Mouse (Mus musculus) neural tube, embryonic 13.5 days (tissue): ENCODE results near the gene Ccnq. TPM values are rescaled to one million over a fixed set of nuclear protein-coding genes. Genes with fewer than 3 reads are reported as not detected.

ENCODE experiments used
- ATAC-seq: fragments of 200-750 bp; cut with Nextera tagmentation; 2 replicates; pipeline ENCODE4 v1.8.0; 2017; ENCODE audit warnings: low read depth, mild to moderate bottlenecking, moderate TSS enrichment, moderate library complexity
- H3K27ac ChIP-seq: fragments of 300-500 bp; sonication (generic); replicated peaks from 2 replicates; pipeline ENCODE4 v1.5.1; 2015; ENCODE audit warnings: moderate library complexity, mild to moderate bottlenecking, inconsistent platforms
- H3K27me3 ChIP-seq: fragments of 300-500 bp; sonication (generic); 2 replicates; pipeline ENCODE4 v1.6.1; 2015; ENCODE audit warnings: mild to moderate bottlenecking, inconsistent platforms
- H3K36me3 ChIP-seq: fragments of 300-500 bp; sonication (generic); 2 replicates; pipeline ENCODE4 v1.6.1; 2015; ENCODE audit warnings: mild to moderate bottlenecking, inconsistent platforms
- H3K4me1 ChIP-seq: fragments of 300-500 bp; sonication (generic); replicated peaks from 2 replicates; pipeline ENCODE4 v1.6.1; 2015; ENCODE audit warnings: inconsistent platforms
- H3K4me2 ChIP-seq: fragments of 300-500 bp; sonication (generic); 2 replicates; pipeline ENCODE4 v1.6.1; 2015; ENCODE audit warnings: inconsistent platforms, mild to moderate bottlenecking, moderate library complexity
- H3K4me3 ChIP-seq: fragments of 300-500 bp; sonication (generic); 2 replicates; pipeline ENCODE4 v1.5.1; 2015; ENCODE audit warnings: mild to moderate bottlenecking, inconsistent platforms
- H3K9ac ChIP-seq: fragments of 300-500 bp; sonication (generic); 2 replicates; pipeline ENCODE4 v1.6.1; 2015; ENCODE audit warnings: moderate library complexity, mild to moderate bottlenecking, inconsistent platforms
- H3K9me3 ChIP-seq: fragments of 300-500 bp; sonication (generic); 2 replicates; pipeline ENCODE4 v1.6.1; 2016; ENCODE audit warnings: inconsistent platforms
- WGBS: fragments of 180-500 bp; shearing (Covaris S2); methylation state at CpG from one replicate; pipeline ENCODE4 v1.1.7; 2015; 5-methylcytosine and 5-hydroxymethylcytosine counted together
- microRNA-seq: library from miRNA; unstranded; fragments of <30 nt; microRNA quantifications from one replicate; pipeline ENCODE4, GENCODE M21; 2016
- polyA plus RNA-seq: library from polyadenylated mRNA; unstranded; fragments of >200 nt; fragmentation: Nextera tagmentation; extraction: Ambion mirVana; gene quantifications from 2 replicates; pipeline ENCODE4 v1.2.1, GENCODE M21; 2015

Ccnq gene
- polyA plus RNA-seq, 1 experiment from 2014 or later, result 33.3 TPM

DNA sequence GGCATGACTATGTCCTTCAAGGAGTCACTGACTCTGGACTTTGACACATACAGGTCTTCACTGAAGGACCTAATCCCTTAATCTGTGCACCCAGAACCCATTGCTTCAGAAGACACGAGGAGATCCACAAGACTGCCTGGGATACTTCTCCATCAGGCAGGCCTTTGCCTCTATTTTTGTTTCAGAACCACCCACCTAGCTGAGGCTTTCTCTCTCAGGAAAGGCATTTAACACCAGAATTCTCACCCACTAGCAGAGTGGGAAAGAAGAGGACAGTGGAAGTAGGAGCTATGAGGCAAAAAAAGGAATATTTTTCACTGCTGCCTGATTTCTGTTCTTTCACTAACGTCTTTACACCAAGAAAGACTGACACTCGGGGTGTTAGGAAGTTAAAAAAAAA, 25.2 kb downstream of the Ccnq start:
- no peak overlapping the region for H3K4me3 ChIP-seq
- no peak for ATAC-seq
- no peaks in the 10 kb centered on the region for H3K36me3 ChIP-seq
- no peaks in the 10 kb centered on the region for H3K4me1 ChIP-seq
- WGBS, result 81% methylated on average over 3 of the region's 3 CpGs
- H3K27me3 ChIP-seq, result no peaks in the 10 kb centered on the region
- no peak overlapping the region for H3K4me2 ChIP-seq
- no peak overlapping the region for H3K27ac ChIP-seq
- no peak overlapping the region for H3K9ac ChIP-seq
- no peaks in the 10 kb centered on the region for H3K9me3 ChIP-seq

DNA sequence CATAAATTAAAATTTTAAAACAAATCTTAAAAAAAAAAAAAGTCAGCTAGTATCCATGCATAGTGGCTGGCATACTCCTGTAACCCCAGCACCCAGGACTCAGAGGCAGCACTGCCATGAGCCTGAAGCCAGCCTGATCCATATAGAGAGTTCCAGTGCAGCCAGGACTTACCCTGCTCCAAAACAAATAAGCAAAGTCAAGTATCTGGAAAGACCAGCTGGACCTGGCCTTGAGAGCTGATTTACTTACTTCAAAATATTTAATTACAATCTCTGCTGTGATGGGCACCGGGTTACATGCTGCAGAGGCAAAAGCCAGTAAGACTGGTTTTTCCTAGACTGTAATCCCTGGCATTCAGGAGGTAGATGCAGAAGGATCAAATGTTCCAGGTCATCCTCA, 26.7 kb downstream of the Ccnq start:
- Histone ChIP-seq H3K4me2 (no peak overlapping the region), H3K9ac (no peak overlapping the region), H3K4me3 (no peak overlapping the region), H3K27me3 (no peaks in the 10 kb centered on the region), H3K27ac (no peak overlapping the region), H3K9me3 (no peaks in the 10 kb centered on the region), H3K4me1 (no peaks in the 10 kb centered on the region), H3K36me3 (no peaks in the 10 kb centered on the region)
- WGBS, result 100% methylated on average over 1 of the region's 1 CpGs
- ATAC-seq, result no peak

DNA sequence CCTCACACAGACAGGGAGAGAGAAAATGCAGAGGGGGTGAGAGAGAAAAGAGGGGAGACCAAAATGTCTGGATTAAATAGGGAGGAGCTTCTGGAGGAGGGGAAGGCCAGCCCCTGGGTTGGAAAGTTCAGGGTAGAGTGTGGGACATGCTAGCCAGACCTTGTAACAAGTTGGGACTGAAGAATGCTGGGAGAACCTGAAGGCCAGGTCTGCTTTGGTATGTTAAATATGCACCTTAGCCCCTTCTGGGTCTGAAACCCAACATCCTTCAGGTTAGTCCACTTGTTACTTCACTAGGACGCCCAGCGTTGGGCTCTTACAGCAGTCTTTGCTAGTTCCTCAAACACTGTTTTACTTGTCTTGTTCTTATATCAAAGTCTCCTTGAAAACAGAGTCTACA, 30.1 kb downstream of the Ccnq start:
- Histone ChIP-seq H3K4me3 (no peak overlapping the region), H3K27ac (no peak overlapping the region), H3K27me3 (no peaks in the 10 kb centered on the region), H3K9ac (no peak overlapping the region), H3K4me2 (no peak overlapping the region), H3K9me3 (no peaks in the 10 kb centered on the region), H3K4me1 (no peaks in the 10 kb centered on the region), H3K36me3 (no peaks in the 10 kb centered on the region)
- ATAC-seq, result no peak
- 95% methylated on average over 2 of the region's 2 CpGs for WGBS

DNA sequence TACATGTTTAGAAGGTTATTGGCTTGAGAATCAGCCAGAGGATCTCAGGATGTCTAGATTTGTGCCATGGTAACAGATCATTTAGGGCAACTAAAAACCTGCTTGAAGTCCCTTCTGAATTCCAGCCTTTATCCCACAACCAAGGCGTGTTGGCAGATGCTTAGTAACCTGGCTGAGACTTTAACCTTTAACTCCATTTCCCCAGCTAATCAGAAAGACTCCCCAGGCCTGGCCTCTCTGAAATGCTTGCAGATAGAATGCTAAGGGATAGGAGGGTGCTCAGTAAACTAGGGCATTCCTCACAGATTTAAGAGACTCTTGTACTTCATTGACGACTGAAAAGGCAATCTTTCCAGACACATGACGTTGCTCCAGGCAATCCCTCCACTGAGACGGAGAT, 33.9 kb downstream of the Ccnq start:
- Histone ChIP-seq H3K4me2 (no peak overlapping the region), H3K36me3 (no peaks in the 10 kb centered on the region), H3K4me1 (no peaks in the 10 kb centered on the region), H3K27me3 (no peaks in the 10 kb centered on the region), H3K4me3 (no peak overlapping the region), H3K9me3 (no peaks in the 10 kb centered on the region), H3K27ac (no peak overlapping the region), H3K9ac (no peak overlapping the region)
- 59% methylated on average over 4 of the region's 4 CpGs for WGBS
- no peak for ATAC-seq

DNA sequence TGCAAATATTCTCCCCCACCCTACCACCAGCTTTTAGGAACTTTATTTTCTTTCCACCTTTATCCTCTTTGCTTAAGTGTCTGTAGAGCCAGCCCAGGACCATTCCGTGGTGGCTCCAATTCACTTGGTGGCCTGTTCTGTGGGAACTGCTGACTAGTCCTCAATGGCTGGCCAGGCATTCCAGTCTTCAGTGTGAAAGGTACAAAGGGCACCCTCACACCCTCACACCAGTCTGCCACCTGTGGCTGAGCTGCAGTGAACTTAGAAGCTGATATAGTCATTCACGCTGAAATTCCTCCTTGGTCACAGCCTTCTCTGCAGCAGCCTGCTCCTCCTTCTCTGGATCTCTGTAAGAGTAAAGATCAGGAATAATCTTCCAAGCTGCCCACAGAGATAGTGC, 42.9 kb downstream of the Ccnq start:
- Histone ChIP-seq H3K36me3 (no peaks in the 10 kb centered on the region), H3K9me3 (no peaks in the 10 kb centered on the region), H3K9ac (no peak overlapping the region), H3K27ac (no peak overlapping the region), H3K27me3 (no peaks in the 10 kb centered on the region), H3K4me2 (no peak overlapping the region), H3K4me3 (no peak overlapping the region), H3K4me1 (no peaks in the 10 kb centered on the region)
- 90% methylated on average over 2 of the region's 2 CpGs for WGBS
- ATAC-seq, result no peak

DNA sequence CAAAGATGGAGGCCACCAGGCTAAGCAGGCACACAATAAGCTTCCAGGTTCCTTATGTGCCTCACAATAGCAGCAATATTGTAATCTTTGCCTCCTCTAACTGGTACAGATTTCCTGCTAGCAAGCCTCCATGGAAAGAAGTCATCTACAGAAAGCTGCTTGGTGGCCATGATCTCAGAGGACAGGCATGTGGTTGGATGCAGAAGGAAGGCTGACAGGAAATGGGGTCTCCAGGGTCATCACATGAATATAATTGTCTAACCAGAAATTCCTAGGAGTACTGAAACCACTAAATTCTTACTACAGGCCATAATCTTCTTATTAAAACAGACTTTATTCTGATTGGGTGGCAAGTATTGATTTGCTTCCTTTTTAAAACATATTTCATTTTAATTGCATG, 45.5 kb downstream of the Ccnq start:
- no peaks in the 10 kb centered on the region for H3K27me3 ChIP-seq
- no peak overlapping the region for H3K4me2 ChIP-seq
- no peak overlapping the region for H3K4me3 ChIP-seq
- ATAC-seq, result no peak
- no peak overlapping the region for H3K9ac ChIP-seq
- H3K36me3 ChIP-seq, result no peaks in the 10 kb centered on the region
- H3K4me1 ChIP-seq, result no peaks in the 10 kb centered on the region
- H3K27ac ChIP-seq, result no peak overlapping the region
- no peaks in the 10 kb centered on the region for H3K9me3 ChIP-seq

DNA sequence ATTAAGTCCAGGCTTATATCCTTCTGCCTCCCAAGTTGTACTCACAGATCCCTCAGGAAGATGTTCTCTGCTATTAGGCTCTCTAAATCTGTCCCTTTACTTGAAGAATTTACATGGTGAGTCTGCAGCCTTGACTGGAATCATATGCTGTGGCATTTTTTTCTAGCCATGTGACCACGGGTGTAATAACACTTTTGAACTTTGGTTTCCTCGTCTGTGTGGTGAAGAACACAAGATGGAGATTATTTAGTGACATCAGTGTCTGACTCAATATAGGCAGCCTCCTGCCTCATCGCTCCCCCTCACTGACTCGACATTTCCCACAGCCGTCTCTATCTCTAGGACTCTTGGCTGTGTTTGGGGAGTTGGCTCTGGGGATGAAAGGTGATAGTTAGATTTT, 48.4 kb downstream of the Ccnq start:
- no peak for ATAC-seq
- no peaks in the 10 kb centered on the region for H3K27me3 ChIP-seq
- no peaks in the 10 kb centered on the region for H3K9me3 ChIP-seq
- H3K36me3 ChIP-seq, result no peaks in the 10 kb centered on the region
- H3K4me3 ChIP-seq, result no peak overlapping the region
- H3K4me2 ChIP-seq, result no peak overlapping the region
- 81% methylated on average over 5 of the region's 5 CpGs for WGBS
- no peak overlapping the region for H3K27ac ChIP-seq
- H3K9ac ChIP-seq, result no peak overlapping the region
- H3K4me1 ChIP-seq, result no peaks in the 10 kb centered on the region

DNA sequence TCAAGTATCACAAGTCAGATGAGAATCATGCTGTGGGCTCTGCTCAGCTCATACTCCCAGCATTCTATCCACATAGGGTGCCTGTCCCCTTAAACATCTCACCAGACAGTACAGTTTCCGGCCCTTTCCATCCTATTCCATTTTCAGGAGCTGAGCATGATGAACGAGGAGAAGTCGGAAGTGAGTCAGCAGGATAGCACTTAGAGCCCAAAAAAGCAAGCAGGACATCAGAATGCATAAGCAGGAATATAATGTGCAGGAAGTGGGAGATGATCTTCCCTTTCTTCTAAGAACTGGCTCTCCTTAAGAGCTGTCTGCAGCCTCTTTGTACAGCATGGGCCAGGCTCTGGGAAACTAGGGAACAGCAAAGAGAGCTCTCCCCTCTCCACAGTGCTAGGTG, 49.2 kb downstream of the Ccnq start:
- 75% methylated on average over 3 of the region's 3 CpGs for WGBS
- ATAC-seq, result no peak
- no peak overlapping the region for H3K27ac ChIP-seq

More for the DNA sequence above, 49.2 kb downstream of the Ccnq start:
- Histone ChIP-seq H3K9me3 (no peaks in the 10 kb centered on the region), H3K4me2 (no peak overlapping the region), H3K27me3 (no peaks in the 10 kb centered on the region), H3K36me3 (no peaks in the 10 kb centered on the region), H3K4me1 (no peaks in the 10 kb centered on the region), H3K4me3 (no peak overlapping the region), H3K9ac (no peak overlapping the region)

Small RNA genes lying within 50 kb of the gene (microRNA-seq; reads per million reads assigned to microRNA genes)
- gene Gm23840, result not detected

Other genes starting within 250 kb of the Ccnq start
- 0.15 TPM in 1 of 2 replicates, not detected in the other for gene Sebox, start 248.3 kb downstream of the Ccnq start, polyA plus RNA-seq
- 92.7 and 101 TPM in 2 replicates for gene Tmem199, start 239.6 kb downstream of the Ccnq start, polyA plus RNA-seq
- 178 and 191 TPM in 2 replicates for gene Poldip2, start 239.5 kb downstream of the Ccnq start, polyA plus RNA-seq
- 50.7 and 54.2 TPM in 2 replicates for gene Tnfaip1, start 215.4 kb downstream of the Ccnq start, polyA plus RNA-seq
- gene Ift20, start 215.4 kb downstream of the Ccnq start, polyA plus RNA-seq, result 120 and 122 TPM in 2 replicates
- gene Tmem97, start 201.0 kb downstream of the Ccnq start, polyA plus RNA-seq, result 29.1 and 31.5 TPM in 2 replicates
- gene Nlk, start 54.4 kb downstream of the Ccnq start, polyA plus RNA-seq, result 30.0 and 33.9 TPM in 2 replicates
- gene Lyrm9, start 74.9 kb upstream of the Ccnq start, polyA plus RNA-seq, result 28.8 and 33.6 TPM in 2 replicates
- 1.1 TPM in 2 replicates for gene Nos2, start 169.1 kb upstream of the Ccnq start, polyA plus RNA-seq
- gene Lgals9, start 233.2 kb upstream of the Ccnq start, polyA plus RNA-seq, result 13.7 and 17.4 TPM in 2 replicates